In genomic region chr2:155774927-155775684, GRCm38 (mm10) we compare ENCODE assay signal across 8 mouse cellular contexts. TPM values are rescaled to one million over a fixed set of nuclear protein-coding genes. Genes with fewer than 3 reads are reported as not detected.
DNase-seq lines count a peak whose midpoint lies in the region; ATAC-seq and TF ChIP-seq lines count a peak whose summit lies in the region.

Gene Mmp24 (plus strand): TSS chr2:155775342.

- peaks cover 59% of the 10 kb centered on the region for H3K27me3 ChIP-seq in heart, embryonic 16.5 days (ENCODE audit: control insufficient read depth, insufficient read depth, low read length)
- H3K27me3 ChIP-seq in Patski, result peaks cover 46% of the 10 kb centered on the region
- peaks cover 54% of the 10 kb centered on the region for H3K27me3 ChIP-seq in hindbrain, embryonic 10.5 days (ENCODE audit: insufficient read depth, poor library complexity, severe bottlenecking)
- peaks cover 86% of the 10 kb centered on the region for H3K27me3 ChIP-seq in liver, embryonic 12.5 days (replicated peaks)
- H3K27me3 ChIP-seq in stomach, postnatal 0 days (ENCODE audit: control insufficient read depth, insufficient read depth, low read length), result peaks cover 5% of the 10 kb centered on the region; the same call in 1 of the 2 replicates

- in situ Hi-C loops in Patski (cut with MboI; ENCODE audit: low pct_unique_long_range_greater_than_20kb), result loop anchor here (5.0 kb wide), 1 partner anchor 37 kb away; no protein-coding TSS in a partner anchor

- no peak within 1 kb of the TSS for H3K9ac ChIP-seq in heart, embryonic 16.5 days (ENCODE audit: low read length)
- no peak within 1 kb of the TSS for H3K9ac ChIP-seq in liver, embryonic 12.5 days
- H3K9ac ChIP-seq in stomach, postnatal 0 days (ENCODE audit: low read length), result peak within 1 kb of the TSS; percentile 38; the same call in 1 of the 2 replicates

- CTCF ChIA-PET in Patski (lab: Charles Lee), result no interaction called here

- peak within 1 kb of the TSS; percentile 93 for H3K4me2 ChIP-seq in heart, embryonic 16.5 days (ENCODE audit: low read depth, low read length)
- H3K4me2 ChIP-seq in liver, embryonic 12.5 days, result peak within 1 kb of the TSS; percentile 64
- peak within 1 kb of the TSS; percentile 75 for H3K4me2 ChIP-seq in stomach, postnatal 0 days (replicated peaks; ENCODE audit: low read depth)

- no peak for ATAC-seq in heart, embryonic 16.5 days (replicated peaks; ENCODE audit: extremely low read depth, insufficient read depth, low FRiP score)
- ATAC-seq in Patski, result peak; percentile 17
- ATAC-seq in liver, embryonic 12.5 days, result no peak
- no peak; the same call in 1 of the 2 replicates for ATAC-seq in stomach, postnatal 0 days (ENCODE audit: low FRiP score, low TSS enrichment)

- intact Hi-C loops in heart, postnatal 36 days (cut with DNase I), result no loop called here

- no peak for TF ChIP-seq EP300 in stomach, postnatal 0 days (optimal IDR thresholded peaks at IDR 0.05)

- no peak for DNase-seq in heart, postnatal 4 days
- no peak for DNase-seq in Patski (ENCODE audit: low read depth, low spot score)
- DNase-seq in hindbrain, embryonic 10.5 days (ENCODE audit: low spot score), result no peak
- DNase-seq in stomach, postnatal 0 days (ENCODE audit: low spot score), result no peak
- DNase-seq in embryo, embryonic 10 days (ENCODE audit: low spot score), result no peak
- no peak for DNase-seq in heart, postnatal 36 days

- H3K36me3 ChIP-seq in heart, embryonic 16.5 days (ENCODE audit: control insufficient read depth, insufficient read depth), result no peaks in the 10 kb centered on the region
- H3K36me3 ChIP-seq in hindbrain, embryonic 10.5 days, result no peaks in the 10 kb centered on the region
- no peaks in the 10 kb centered on the region for H3K36me3 ChIP-seq in liver, embryonic 12.5 days
- no peaks in the 10 kb centered on the region for H3K36me3 ChIP-seq in stomach, postnatal 0 days (ENCODE audit: control insufficient read depth, insufficient read depth, low read length)

- H3K27ac ChIP-seq in heart, embryonic 16.5 days (ENCODE audit: low read length), result no peak within 1 kb of the TSS
- peak within 1 kb of the TSS; percentile 83 for H3K27ac ChIP-seq in hindbrain, embryonic 10.5 days
- H3K27ac ChIP-seq in liver, embryonic 12.5 days, result no peak within 1 kb of the TSS
- H3K27ac ChIP-seq in stomach, postnatal 0 days (replicated peaks), result no peak within 1 kb of the TSS

- WGBS in heart, embryonic 16.5 days, result 3% methylated on average over 63 of the region's 100 CpGs
- 12% methylated on average over 100 of the region's 100 CpGs for WGBS in hindbrain, embryonic 10.5 days
- 2% methylated on average over 90 of the region's 100 CpGs for WGBS in liver, embryonic 12.5 days (ENCODE audit: insufficient replicate concordance)
- 3% methylated on average over 25 of the region's 100 CpGs for WGBS in stomach, postnatal 0 days

- no peaks in the 10 kb centered on the region for H3K9me3 ChIP-seq in heart, embryonic 16.5 days (replicated peaks; ENCODE audit: control insufficient read depth, low read length)
- no peaks in the 10 kb centered on the region for H3K9me3 ChIP-seq in hindbrain, embryonic 10.5 days
- H3K9me3 ChIP-seq in liver, embryonic 12.5 days (replicated peaks), result no peaks in the 10 kb centered on the region
- H3K9me3 ChIP-seq in stomach, postnatal 0 days (ENCODE audit: control insufficient read depth, low read length), result no peaks in the 10 kb centered on the region

- no peak for TF ChIP-seq CTCF in Patski (IDR thresholded peaks at IDR 0.05)
- TF ChIP-seq CTCF in stomach, postnatal 0 days (IDR thresholded peaks at IDR 0.05; ENCODE audit: low read depth), result no peak

- POLR2A ChIA-PET in Patski (lab: Charles Lee), result no interaction called here

- H3K4me3 ChIP-seq in heart, embryonic 16.5 days (ENCODE audit: low read length), result peak within 1 kb of the TSS; percentile 56
- peak within 1 kb of the TSS; percentile 73 for H3K4me3 ChIP-seq in hindbrain, embryonic 10.5 days
- peak within 1 kb of the TSS; percentile 56 for H3K4me3 ChIP-seq in liver, embryonic 12.5 days
- peak within 1 kb of the TSS; percentile 36 for H3K4me3 ChIP-seq in stomach, postnatal 0 days (ENCODE audit: low read depth, low read length)

- no peaks in the 10 kb centered on the region for H3K4me1 ChIP-seq in heart, embryonic 16.5 days (ENCODE audit: control insufficient read depth, insufficient read depth, low read length)
- H3K4me1 ChIP-seq in hindbrain, embryonic 10.5 days (replicated peaks), result peaks cover 18% of the 10 kb centered on the region
- H3K4me1 ChIP-seq in liver, embryonic 12.5 days, result peaks cover 9% of the 10 kb centered on the region; the same call in 1 of the 2 replicates
- H3K4me1 ChIP-seq in stomach, postnatal 0 days (replicated peaks; ENCODE audit: control insufficient read depth, insufficient read depth), result no peaks in the 10 kb centered on the region

RNA-seq across cellular contexts. Expression of gene Mmp24, which starts in this region (rescaled TPM):
- polyA plus RNA-seq in heart, embryonic 16.5 days (2015; fragmentation: Nextera tagmentation; extraction: Ambion mirVana), result 0.04 TPM in 1 of 2 replicates, not detected in the other
- total RNA-seq in heart, postnatal 4 days (2021), result under 1 TPM; 0.07 TPM
- polyA plus RNA-seq in Patski (2021), result 0.05 TPM
- 1.4 and 2.5 TPM in 2 replicates for polyA plus RNA-seq in hindbrain, embryonic 10.5 days (2016; fragmentation: Nextera tagmentation; extraction: Ambion mirVana)
- polyA plus RNA-seq in liver, embryonic 12.5 days (2016; fragmentation: Nextera tagmentation; extraction: Ambion mirVana), result 0.04 TPM in 1 of 2 replicates, not detected in the other
- polyA plus RNA-seq in stomach, postnatal 0 days (2015; fragmentation: Nextera tagmentation; extraction: Ambion mirVana), result 0.21 and 0.23 TPM in 2 replicates
- total RNA-seq in heart, postnatal 36 days (2021), result not detected

Comparison
In these comparisons a context has a peak if more than half of its experiments do, and no peak if none do; other contexts are left out.
1. Peak in ATAC-seq in Patski; RNA of the gene not detected or under 1 TPM.